Mouse (Mus musculus) right cerebral cortex, postnatal 4 days (tissue): ENCODE data around the gene Kirrel.
A peak's percentile ranks its signal among the peaks of the same experiment; 100 is the strongest.

Experiments used
- DNase-seq: peaks from one replicate; pipeline ENCODE4 v3.0.0-alpha.2; 2022

Gene Kirrel

DNA sequence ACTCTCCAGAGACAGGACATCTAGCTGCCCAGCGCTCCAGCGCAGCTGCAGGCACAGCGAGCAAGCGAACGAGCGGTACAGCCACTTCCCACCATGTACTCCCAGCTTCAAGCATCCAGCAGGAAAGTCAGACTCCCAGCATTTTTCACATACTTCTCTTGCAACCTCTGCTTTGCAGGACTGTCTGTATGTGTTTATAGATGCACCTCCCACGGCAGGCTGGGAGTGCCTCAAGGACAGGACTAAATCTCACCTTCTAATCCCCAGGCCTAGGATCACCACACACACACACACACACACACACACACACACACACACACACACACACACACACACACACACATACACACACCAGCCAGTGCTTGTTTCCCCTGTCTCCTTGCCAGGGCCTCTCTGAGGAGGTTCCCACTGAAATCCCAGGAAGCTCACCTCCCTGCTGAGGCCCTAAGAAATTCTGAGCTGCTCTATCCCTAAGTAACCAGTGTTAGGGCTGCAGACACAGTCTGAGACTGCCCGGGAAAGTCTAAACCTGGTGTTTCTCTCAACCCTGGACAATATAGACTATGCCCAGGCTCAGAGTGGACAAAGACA lies 9.2 kb downstream of the Kirrel start:
- DNase-seq: no peak

DNA sequence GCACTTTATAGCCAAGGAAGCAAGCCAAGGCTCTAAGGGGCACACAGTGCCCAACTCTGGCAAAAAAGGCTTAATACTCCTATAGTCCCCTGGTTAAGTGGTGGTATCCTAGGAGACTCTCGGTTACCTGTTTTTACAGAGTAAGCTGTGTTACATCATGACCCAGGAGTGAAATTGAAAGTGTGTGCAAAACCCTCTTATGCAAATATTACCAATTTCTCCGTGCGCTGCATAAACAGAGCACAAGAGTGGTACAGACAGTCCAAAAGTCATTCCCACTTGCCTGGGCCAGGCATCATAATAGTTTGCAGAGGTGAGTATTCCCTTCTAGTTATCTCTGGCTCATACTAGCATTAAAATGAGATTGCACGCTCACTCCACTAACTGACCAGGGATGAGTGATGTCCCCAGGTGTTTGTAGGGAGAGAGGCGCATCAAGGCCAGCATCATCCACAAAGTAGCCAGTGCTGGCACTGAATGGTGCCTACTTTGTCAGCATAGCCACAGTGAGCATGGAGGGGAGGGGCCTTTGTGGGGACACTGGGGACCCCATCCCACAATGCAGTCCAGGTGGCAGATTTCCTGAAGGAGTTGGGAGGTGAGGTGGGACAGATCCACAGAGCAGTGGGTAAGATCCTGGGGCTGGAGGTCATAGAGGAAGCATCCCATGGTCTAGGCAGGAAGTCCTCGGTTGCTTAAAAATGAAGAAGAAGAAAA lies 10.3 kb downstream of the Kirrel start:
- no peak for DNase-seq

GRCm38 (mm10) chr3:87163116-87163515 lies 11.4 kb downstream of the Kirrel start:
- DNase-seq: no peak

DNA sequence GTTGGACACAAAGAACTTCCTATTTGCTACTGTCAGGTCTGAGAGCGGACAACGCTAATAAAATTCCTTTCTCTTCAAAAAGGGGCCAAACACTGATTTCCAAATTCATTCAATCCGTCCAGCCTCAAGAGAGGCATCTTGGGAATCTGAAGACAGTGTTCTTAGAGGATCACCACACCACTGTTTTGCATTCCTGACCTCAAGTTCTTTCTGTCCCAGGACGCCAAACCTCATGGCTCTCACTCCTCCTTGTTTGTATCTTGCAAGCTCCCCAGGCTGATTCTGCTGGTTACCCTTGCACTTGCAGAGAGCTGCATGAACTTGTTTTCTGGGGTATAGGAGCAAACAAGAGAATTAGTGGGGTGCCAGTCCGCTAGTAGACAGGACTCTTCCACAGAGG lies 12.2 kb downstream of the Kirrel start:
- no peak for DNase-seq

DNA sequence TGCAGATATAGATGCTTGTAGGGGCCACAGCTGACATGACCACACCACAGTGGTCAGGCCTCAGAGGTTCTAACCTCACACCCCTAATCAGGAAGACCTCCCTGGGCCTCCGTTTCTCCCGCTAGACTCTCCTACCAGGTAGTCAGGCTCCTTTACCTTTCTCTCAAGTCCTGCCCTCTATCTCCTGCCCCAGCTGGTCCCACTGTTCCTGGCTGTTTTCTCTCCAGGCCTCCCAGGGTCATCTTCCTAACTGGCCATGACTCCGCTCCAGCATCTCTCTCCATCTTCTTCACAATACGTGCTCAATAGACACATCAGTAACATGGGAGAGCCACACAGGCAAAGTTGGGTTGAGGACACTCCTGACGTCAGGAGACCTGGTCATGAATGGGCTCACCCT lies 12.9 kb downstream of the Kirrel start:
- no peak for DNase-seq

DNA sequence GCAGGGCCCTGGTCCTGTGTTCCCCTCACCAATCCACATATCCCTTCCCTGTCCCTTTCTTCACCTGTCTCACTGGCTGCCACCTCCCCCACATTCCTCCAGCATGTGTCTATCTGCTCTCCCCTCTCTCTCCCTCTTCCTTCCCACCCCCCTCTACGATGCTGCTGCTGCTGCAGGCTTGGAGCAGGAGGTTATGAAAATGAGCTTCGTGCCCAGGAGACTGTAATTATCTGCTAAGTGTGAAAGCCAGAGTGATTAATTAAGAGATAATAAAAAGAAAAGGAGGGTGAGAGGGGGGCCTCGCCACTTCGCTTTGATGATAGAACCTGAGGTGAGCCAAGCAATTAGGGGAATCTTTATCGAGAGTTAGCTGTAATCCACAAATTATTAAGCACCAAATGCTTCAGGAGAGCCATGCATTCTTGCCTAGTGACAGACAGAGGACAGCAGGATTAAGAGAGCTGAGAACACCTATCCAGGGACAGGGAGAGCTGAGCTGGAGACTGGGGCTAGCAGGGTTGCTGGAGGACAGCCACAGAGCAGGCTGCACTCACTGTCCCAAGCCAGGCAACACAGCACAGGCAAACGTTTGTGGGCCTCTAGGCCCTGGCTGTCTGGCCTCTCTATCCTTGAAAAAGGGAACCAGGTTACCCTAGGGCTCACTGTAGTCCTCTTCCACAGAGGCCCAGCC lies 13.6 kb downstream of the Kirrel start:
- DNase-seq: no peak

DNA sequence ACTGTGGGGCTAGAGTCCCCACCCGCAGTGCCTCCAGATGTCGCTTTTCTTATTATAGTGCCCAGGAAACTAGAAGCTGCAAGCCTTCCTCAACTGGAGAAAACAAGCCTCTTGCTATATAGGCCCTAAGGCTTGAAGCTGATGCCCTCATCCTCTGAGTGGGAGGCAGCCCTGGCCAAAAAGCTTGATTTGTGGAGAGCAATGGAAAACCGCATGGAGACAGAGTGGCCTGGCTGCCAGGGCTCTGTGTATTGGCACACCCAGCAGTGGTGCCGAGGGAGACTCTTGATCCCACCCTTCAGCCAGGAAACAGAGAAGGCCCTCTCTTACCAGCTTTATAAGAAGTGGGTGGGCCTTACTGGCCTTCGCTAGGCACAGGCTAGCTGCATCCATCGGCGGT lies 15.4 kb downstream of the Kirrel start:
- no peak for DNase-seq

DNA sequence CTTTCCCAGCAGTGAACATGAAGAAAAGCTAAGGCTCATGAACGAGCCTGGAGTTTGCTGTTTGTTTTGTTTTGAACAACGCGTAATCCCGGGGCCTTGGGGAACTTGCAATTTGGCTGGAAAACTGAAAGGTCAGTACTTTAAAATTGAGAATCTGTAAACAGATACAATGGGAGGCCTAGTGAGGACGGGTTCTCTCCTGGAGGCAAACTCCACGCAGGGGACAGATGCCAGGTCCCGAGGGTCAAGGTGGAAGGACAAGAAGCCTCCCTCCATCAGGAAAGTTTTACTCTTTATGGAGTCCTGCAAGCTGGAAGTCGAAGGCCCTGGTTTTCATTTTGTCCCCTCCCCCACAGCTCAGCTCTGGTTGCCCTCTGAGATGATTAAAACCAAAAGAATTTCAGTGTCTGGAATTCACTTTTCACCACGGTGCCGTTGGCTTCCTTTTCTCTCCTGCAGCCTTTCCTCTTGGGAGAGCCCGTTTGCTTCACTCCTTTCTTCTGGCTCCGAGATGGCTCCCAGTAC lies 16.7 kb downstream of the Kirrel start:
- DNase-seq: no peak

- DNase-seq: no peak
Measured at GRCm38 (mm10) chr3:87157297-87157696, 17.2 kb downstream of the Kirrel start.

- DNase-seq: peak; percentile 29
Measured at GRCm38 (mm10) chr3:87154398-87155287, 19.9 kb downstream of the Kirrel start.

DNA sequence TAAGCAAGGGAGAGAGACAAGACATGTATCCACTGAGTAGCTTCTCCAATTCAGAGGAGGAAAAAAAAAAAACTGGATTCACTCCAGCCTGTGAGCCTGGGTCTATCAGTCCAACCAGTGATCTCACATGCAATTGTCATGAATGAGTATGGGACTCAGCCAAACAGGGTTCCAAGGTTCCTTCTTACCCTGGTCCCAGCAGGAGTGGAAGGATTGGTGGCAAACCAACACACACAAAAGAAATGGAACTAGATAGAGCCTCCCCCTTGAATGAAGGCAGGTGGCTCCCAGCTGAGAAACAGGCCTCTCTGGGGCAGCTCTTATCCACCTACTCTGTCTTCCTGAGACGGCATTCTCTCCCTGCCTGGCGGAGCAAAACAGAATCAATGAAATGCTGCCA lies 21.5 kb downstream of the Kirrel start:
- DNase-seq: no peak

GRCm38 (mm10) chr3:87152111-87152738 lies 22.3 kb downstream of the Kirrel start:
- no peak for DNase-seq

- no peak for DNase-seq
Measured at GRCm38 (mm10) chr3:87151294-87151826, 23.2 kb downstream of the Kirrel start.

GRCm38 (mm10) chr3:87150689-87151244 lies 23.8 kb downstream of the Kirrel start:
- no peak for DNase-seq

DNA sequence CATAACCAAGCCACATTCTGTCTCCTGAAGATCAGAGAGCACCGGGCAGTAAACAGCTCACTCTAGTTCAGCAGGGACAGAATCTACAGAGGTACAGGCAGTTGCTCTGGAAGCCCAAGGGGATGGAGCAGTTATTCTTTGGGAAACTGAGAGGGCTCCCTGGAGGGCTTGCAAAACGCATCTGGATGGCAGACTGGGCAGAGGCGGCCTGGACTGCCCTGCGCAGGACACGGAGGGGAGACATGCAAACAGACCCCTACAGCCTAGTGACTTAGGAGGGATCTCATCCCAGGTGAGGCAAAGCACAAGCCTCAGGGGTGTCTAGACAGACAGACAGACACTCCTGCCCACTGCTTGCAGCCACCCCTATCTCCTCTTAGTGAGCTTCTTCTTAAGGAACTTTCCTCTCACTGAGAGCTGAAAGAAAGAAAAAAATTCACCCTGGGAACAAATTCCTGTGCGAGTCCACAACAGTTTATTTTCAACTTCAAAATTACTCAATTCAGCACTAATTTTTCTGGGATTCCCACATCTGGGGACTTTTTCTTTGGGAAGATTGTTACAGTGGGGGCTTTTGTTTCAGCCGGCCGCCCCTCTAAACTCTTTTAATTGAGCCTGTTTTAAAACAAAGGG lies 24.4 kb downstream of the Kirrel start:
- no peak for DNase-seq

GRCm38 (mm10) chr3:87149425-87149824 lies 25.1 kb downstream of the Kirrel start:
- no peak for DNase-seq

DNA sequence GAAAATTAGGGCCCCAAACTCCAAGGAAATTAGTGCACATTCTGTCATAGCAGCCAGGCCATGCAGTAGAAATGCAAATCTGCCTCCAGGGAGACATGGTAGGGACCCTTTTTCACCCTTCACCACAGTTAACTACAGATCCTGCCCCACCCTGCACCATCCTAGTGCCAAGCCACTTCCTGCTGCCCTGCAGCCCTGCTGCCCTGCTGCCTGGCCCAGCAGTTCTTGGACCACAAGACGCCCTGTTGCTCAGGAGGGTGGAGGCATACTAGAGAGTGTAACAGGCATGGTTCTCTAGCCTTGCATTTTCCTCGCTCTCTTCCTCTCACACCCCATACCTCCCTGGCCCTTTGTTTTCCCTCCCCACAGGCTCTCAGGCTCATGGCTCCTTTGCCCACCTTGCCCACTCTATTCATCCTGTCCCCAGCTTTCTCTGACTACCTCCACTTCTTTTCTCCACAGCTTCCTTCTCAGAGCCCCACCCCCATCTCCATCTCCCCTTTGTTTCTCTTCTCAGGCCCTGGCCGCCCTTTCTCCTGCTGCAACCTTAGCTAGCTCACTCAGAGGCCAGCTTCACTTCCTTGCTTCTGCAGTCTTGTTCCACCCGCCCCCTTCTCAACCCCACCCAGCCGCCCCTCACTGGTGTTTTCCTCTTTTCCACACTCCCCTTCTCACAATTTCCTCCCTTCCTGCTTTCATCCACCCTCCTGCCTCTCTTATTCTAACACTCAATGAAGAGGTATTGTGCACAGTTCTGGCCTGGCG lies 29.9 kb downstream of the Kirrel start:
- no peak for DNase-seq

DNA sequence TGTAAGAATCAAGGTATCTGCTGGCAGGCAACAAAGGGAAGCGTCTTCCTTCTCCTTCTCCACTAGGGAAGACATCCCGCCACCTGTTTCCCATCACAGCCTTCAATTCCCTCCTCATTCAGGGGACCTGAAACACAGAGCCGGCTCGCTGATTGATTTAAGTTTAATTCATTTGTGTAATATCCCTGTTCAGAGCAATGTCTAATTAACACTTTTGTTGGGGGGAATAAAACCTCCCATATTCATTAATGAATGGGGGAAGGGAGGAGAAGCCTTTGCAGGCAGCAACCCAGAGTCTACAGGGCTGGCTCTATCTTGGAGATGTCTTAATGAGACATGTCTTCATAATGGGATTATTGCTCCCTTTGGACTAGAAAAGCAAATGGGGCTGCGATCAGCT lies 34.3 kb downstream of the Kirrel start:
- no peak for DNase-seq

GRCm38 (mm10) chr3:87136782-87137181 lies 37.8 kb downstream of the Kirrel start:
- no peak for DNase-seq

- no peak for DNase-seq
Measured at GRCm38 (mm10) chr3:87134951-87135350, 39.6 kb downstream of the Kirrel start.
